Mouse (Mus musculus) heart, adult 2 months (tissue): Measurements from ENCODE around the gene Aggf1. TPM values are rescaled to one million over a fixed set of nuclear protein-coding genes. Genes with fewer than 3 reads are reported as not detected.

ENCODE experiments used
- DNase-seq, 2 experiments: peaks; one replicate each; pipeline ENCODE4 v3.0.0; 2021
- H3K27ac ChIP-seq: fragments of 200-600 bp; 2 replicates; pipeline ENCODE4 v1.8.1; 2022
- H3K27me3 ChIP-seq: fragments of 200-500 bp; 2 replicates; pipeline ENCODE4 v1.6.1; 2012; ENCODE audit warnings: mild to moderate bottlenecking, low read length, inconsistent platforms, mixed read lengths; ENCODE audit not compliant: control insufficient read depth, insufficient read depth
- H3K36me3 ChIP-seq: fragments of 200-500 bp; 2 replicates; pipeline ENCODE4 v1.6.1; 2012; ENCODE audit warnings: low read length, inconsistent platforms; ENCODE audit not compliant: control insufficient read depth, insufficient read depth
- H3K4me1 ChIP-seq: fragments of 200-500 bp; 2 replicates; pipeline ENCODE4 v1.6.1; 2011; ENCODE audit warnings: low read length; ENCODE audit not compliant: control insufficient read depth, insufficient read depth
- H3K4me3 ChIP-seq: fragments of 200-600 bp; 2 replicates; pipeline ENCODE4 v1.8.1; 2022
- H3K79me2 ChIP-seq: fragments of 200-500 bp; replicated peaks from 2 replicates; pipeline ENCODE4 v1.6.1; 2012; ENCODE audit warnings: mild to moderate bottlenecking, inconsistent platforms, low read length, moderate library complexity, mixed read lengths; ENCODE audit not compliant: control insufficient read depth, insufficient read depth
- H3K9ac ChIP-seq: fragments of 200-500 bp; 2 replicates; pipeline ENCODE4 v1.6.1; 2012; ENCODE audit warnings: low read depth, mild to moderate bottlenecking, control low read depth, inconsistent platforms, low read length, mixed read lengths
- CTCF ChIP-seq: fragments of 200-600 bp; IDR thresholded peaks from 2 replicates; pipeline ENCODE4 v1.8.1; 2022; ENCODE audit warnings: antibody characterized with exemption, mild to moderate bottlenecking, moderate library complexity
- EP300 ChIP-seq: fragments of 200-500 bp; IDR thresholded peaks from 2 replicates; pipeline ENCODE4 v1.6.1; 2011; ENCODE audit warnings: low read depth, low read length, control low read depth; ENCODE audit not compliant: insufficient read depth
- POLR2A ChIP-seq: fragments of 200-500 bp; IDR thresholded peaks from 2 replicates; pipeline ENCODE4 v1.6.1; 2011; ENCODE audit warnings: mild to moderate bottlenecking, low read depth, low read length, control low read depth; ENCODE audit not compliant: insufficient read depth
- WGBS: fragments of 180-500 bp; shearing (Covaris S2); methylation state at CpG from one replicate; pipeline ENCODE4 v1.1.7; 2018; 5-methylcytosine and 5-hydroxymethylcytosine counted together
- intact Hi-C: fragments of 180-260 bp; cut with DNase I; formaldehyde crosslinking; loops from one replicate; pipeline ENCODE4 v1.15.1; 2025
- polyA plus RNA-seq: library from polyadenylated mRNA; depleted of rRNA; stranded (reverse); fragments of >200 nt; gene quantifications from 2 replicates; pipeline ENCODE4 v1.2.3, GENCODE M21; 2012; rRNA removed
- total RNA-seq, 2 experiments: library from RNA; stranded (reverse); gene quantifications; 2 replicates each; pipeline ENCODE4 v1.2.3; 2021

Gene Aggf1
- total and polyA plus RNA-seq, 3 experiments, result 9.3 to 24.1 (median 21.8) TPM

DNA sequence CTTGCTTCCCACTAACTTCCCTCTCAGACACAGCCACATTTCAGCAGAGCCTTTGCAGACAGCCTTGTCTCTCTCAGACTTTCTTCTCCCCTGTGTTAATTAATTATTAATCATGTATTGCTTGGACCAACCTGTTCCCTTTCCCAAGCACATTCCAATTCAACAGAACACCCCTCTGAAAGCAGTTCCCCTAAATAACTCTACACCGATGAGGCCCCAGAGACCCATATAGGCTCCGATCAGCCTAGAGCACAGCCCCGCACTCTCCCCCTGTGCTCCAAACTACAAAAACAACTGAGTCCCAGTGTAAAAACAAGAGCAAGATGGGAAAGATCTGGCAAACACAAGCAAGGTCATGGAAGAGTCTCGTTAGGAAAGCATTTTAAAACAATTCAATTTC lies 68.6 kb downstream of the Aggf1 start:
- H3K9ac ChIP-seq, result no peak overlapping the region
- H3K36me3 ChIP-seq, result no peaks in the 10 kb centered on the region
- 70% methylated on average over 4 of the region's 4 CpGs for WGBS
- no peaks in the 10 kb centered on the region for H3K27me3 ChIP-seq
- H3K4me3 ChIP-seq, result no peak overlapping the region
- H3K27ac ChIP-seq, result no peak overlapping the region
- no peaks in the 10 kb centered on the region for H3K79me2 ChIP-seq
- no peaks in the 10 kb centered on the region for H3K4me1 ChIP-seq
- TF ChIP-seq CTCF (no peak), POLR2A (no peak), EP300 (no peak)
- intact Hi-C loops, result no loop called here
- no peak for DNase-seq

Other genes starting within 250 kb of the Aggf1 start
- gene Pde8b, start 125.0 kb downstream of the Aggf1 start, total RNA-seq, result 1 to 10 TPM; 2.6 to 5.0 TPM
- 1.7 and 2.7 TPM in 2 replicates for gene Pde8b, start 125.0 kb downstream of the Aggf1 start, polyA plus RNA-seq
- 10 to 100 TPM; 14.6 to 15.4 TPM for gene Zbed3, start 51.7 kb downstream of the Aggf1 start, total RNA-seq
- gene Zbed3, start 51.7 kb downstream of the Aggf1 start, polyA plus RNA-seq, result 21.0 and 26.6 TPM in 2 replicates
- not detected for gene Crhbp, start 69.6 kb upstream of the Aggf1 start, total RNA-seq
- not detected in 2 replicates for gene Crhbp, start 69.6 kb upstream of the Aggf1 start, polyA plus RNA-seq
- not detected for gene S100z, start 103.4 kb upstream of the Aggf1 start, total RNA-seq
- gene S100z, start 103.4 kb upstream of the Aggf1 start, polyA plus RNA-seq, result not detected in 2 replicates
- under 1 TPM; 0.41 to 0.63 TPM for gene F2rl1, start 149.9 kb upstream of the Aggf1 start, total RNA-seq
- 0.91 and 1.2 TPM in 2 replicates for gene F2rl1, start 149.9 kb upstream of the Aggf1 start, polyA plus RNA-seq
- gene F2r, start 243.1 kb upstream of the Aggf1 start, total RNA-seq, result 10 to 100 TPM; 23.6 to 23.8 TPM
- gene F2r, start 243.1 kb upstream of the Aggf1 start, polyA plus RNA-seq, result 19.3 and 20.4 TPM in 2 replicates